Mouse (Mus musculus) bone marrow, adult 2 months (tissue): ENCODE results near the gene Krtcap2. TPM values are rescaled to one million over a fixed set of nuclear protein-coding genes. Genes with fewer than 3 reads are reported as not detected.
A peak's percentile ranks its signal among the peaks of the same experiment; 100 is the strongest.

Experiments
- H3K27ac ChIP-seq: fragments of 200-500 bp; 2 replicates; pipeline ENCODE4 v1.5.1; 2012; ENCODE audit warnings: low read depth, mild to moderate bottlenecking, control low read depth, inconsistent platforms, low read length; ENCODE audit not compliant: control insufficient read depth, poor library complexity, insufficient read depth
- H3K4me1 ChIP-seq: fragments of 200-500 bp; 2 replicates; pipeline ENCODE4 v1.6.1; 2011; ENCODE audit warnings: low read length; ENCODE audit not compliant: control insufficient read depth, insufficient read depth
- H3K4me3 ChIP-seq: fragments of 200-500 bp; replicated peaks from 2 replicates; pipeline ENCODE3; 2011; ENCODE audit warnings: mild to moderate bottlenecking, low read depth, low read length, control low read depth; ENCODE audit not compliant: control insufficient read depth
- CTCF ChIP-seq: fragments of 200-500 bp; IDR thresholded peaks from 2 replicates; pipeline ENCODE4 v1.5.1; 2011; ENCODE audit warnings: low read length, control low read depth; ENCODE audit not compliant: control insufficient read depth, insufficient read depth
- POLR2A ChIP-seq: fragments of 200-500 bp; IDR thresholded peaks from 2 replicates; pipeline ENCODE4 v1.6.1; 2011; ENCODE audit warnings: low read depth, mild to moderate bottlenecking, control low read depth, low read length, borderline replicate concordance; ENCODE audit not compliant: control insufficient read depth
- WGBS: fragments of 180-500 bp; shearing (Covaris S2); methylation state at CpG from one replicate; pipeline ENCODE4 v1.1.7; 2018; 5-methylcytosine and 5-hydroxymethylcytosine counted together
- polyA plus RNA-seq: library from polyadenylated mRNA; stranded (reverse); fragments of >200 nt; gene quantifications from 2 replicates; pipeline ENCODE4 v1.2.4, GENCODE M21; 2011; ENCODE audit warnings: low replicate concordance; ENCODE audit not compliant: missing spikeins, insufficient read depth, insufficient read length

Krtcap2 gene
- polyA plus RNA-seq, 1 experiment: 69.5 TPM

GRCm38 (mm10) chr3:89268916-89269315, 23.1 kb downstream of the Krtcap2 start:
- Histone ChIP-seq H3K4me3 (no peak overlapping the region), H3K27ac (no peak overlapping the region), H3K4me1 (peaks cover 1% of the 10 kb centered on the region; the same call in 1 of the 2 replicates)
- WGBS: 83% methylated on average over 8 of the region's 8 CpGs
- TF ChIP-seq POLR2A (no peak), CTCF (no peak)

- Histone ChIP-seq H3K4me3 (peak within 1 kb of the TSS; percentile 96), H3K27ac (peak within 1 kb of the TSS; percentile 75), H3K4me1 (peaks cover 1% of the 10 kb centered on the region; the same call in 1 of the 2 replicates)
- under 1% methylated on average over 39 of the region's 39 CpGs for WGBS
- peak; percentile 25; the same call in 1 of the 2 replicates for TF ChIP-seq CTCF
- TF ChIP-seq POLR2A: peak; percentile 80; the same call in 1 of the 2 replicates
Observed at GRCm38 (mm10) chr3:89270051-89270755, 24.4 kb downstream of the Krtcap2 start, which contains the start of gene Slc50a1. TSS of gene Slc50a1 (minus strand) at chr3:89270570.

GRCm38 (mm10) chr3:89270891-89271290, 25.1 kb downstream of the Krtcap2 start:
- Histone ChIP-seq H3K4me1 (peaks cover 1% of the 10 kb centered on the region; the same call in 1 of the 2 replicates), H3K27ac (no peak overlapping the region), H3K4me3 (no peak overlapping the region)
- TF ChIP-seq CTCF: no peak
- TF ChIP-seq POLR2A: no peak
- WGBS: 65% methylated on average over 6 of the region's 6 CpGs

GRCm38 (mm10) chr3:89271760-89272159, 26.0 kb downstream of the Krtcap2 start:
- H3K4me3 ChIP-seq: no peak overlapping the region
- peaks cover 1% of the 10 kb centered on the region; the same call in 1 of the 2 replicates for H3K4me1 ChIP-seq
- no peak overlapping the region for H3K27ac ChIP-seq
- TF ChIP-seq CTCF (no peak), POLR2A (no peak)
- 77% methylated on average over 6 of the region's 6 CpGs for WGBS

- H3K4me1 ChIP-seq: peaks cover 1% of the 10 kb centered on the region
- 91% methylated on average over 13 of the region's 13 CpGs for WGBS
- TF ChIP-seq CTCF (no peak), POLR2A (no peak)
- no peak overlapping the region for H3K27ac ChIP-seq
- no peak overlapping the region for H3K4me3 ChIP-seq
Observed at GRCm38 (mm10) chr3:89276061-89276460, 30.3 kb downstream of the Krtcap2 start.

GRCm38 (mm10) chr3:89277281-89278021, 31.7 kb downstream of the Krtcap2 start:
- no peak for TF ChIP-seq POLR2A
- no peak for TF ChIP-seq CTCF
- H3K4me3 ChIP-seq: no peak overlapping the region
- H3K27ac ChIP-seq: no peak overlapping the region

GRCm38 (mm10) chr3:89278107-89278506, 32.3 kb downstream of the Krtcap2 start:
- H3K4me3 ChIP-seq: no peak overlapping the region

More at GRCm38 (mm10) chr3:89277281-89278021, 31.7 kb downstream of the Krtcap2 start:
- H3K4me1 ChIP-seq: peaks cover 1% of the 10 kb centered on the region
- WGBS: 73% methylated on average over 14 of the region's 14 CpGs

GRCm38 (mm10) chr3:89278643-89279042, 32.9 kb downstream of the Krtcap2 start:
- H3K4me1 ChIP-seq: peaks cover 1% of the 10 kb centered on the region
- TF ChIP-seq POLR2A: no peak
- TF ChIP-seq CTCF: no peak
- H3K4me3 ChIP-seq: no peak overlapping the region
- 38% methylated on average over 8 of the region's 8 CpGs for WGBS
- H3K27ac ChIP-seq: no peak overlapping the region

More at GRCm38 (mm10) chr3:89278107-89278506, 32.3 kb downstream of the Krtcap2 start:
- WGBS: 79% methylated on average over 7 of the region's 7 CpGs
- no peak overlapping the region for H3K27ac ChIP-seq
- TF ChIP-seq CTCF (no peak), POLR2A (no peak)
- peaks cover 1% of the 10 kb centered on the region for H3K4me1 ChIP-seq

- WGBS: 7% methylated on average over 35 of the region's 35 CpGs
- TF ChIP-seq CTCF: no peak
- TF ChIP-seq POLR2A: peak; percentile 37; the same call in 1 of the 2 replicates
- Histone ChIP-seq H3K4me3 (peak overlapping the region; percentile 39), H3K4me1 (peaks cover 1% of the 10 kb centered on the region), H3K27ac (no peak overlapping the region)
Observed at GRCm38 (mm10) chr3:89279153-89279890, 33.6 kb downstream of the Krtcap2 start.
